Mouse (Mus musculus): Measurements from ENCODE around the gene Entpd2. TPM values are rescaled to one million over a fixed set of nuclear protein-coding genes. Genes with fewer than 3 reads are reported as not detected.

Gene Entpd2
- total RNA-seq, 2 experiments from 2014 or later = 12.2 to 15.6 TPM

Small RNA genes lying within 50 kb of the gene (microRNA-seq; reads per million reads assigned to microRNA genes)
- gene Mir3087 = 6.3 reads per million, percentile 23 among the genes with 10 or more reads in this experiment

Other genes with a start within 250 kb of the Entpd2 start
- 10 to 100 TPM; 34.5 to 41.9 TPM for gene Nrarp, start 215.1 kb upstream of the Entpd2 start, total RNA-seq (2021)
- gene Tor4a, start 199.0 kb upstream of the Entpd2 start, total RNA-seq (2021) = 1 to 10 TPM; 1.8 to 1.9 TPM
- gene Nelfb, start 184.4 kb upstream of the Entpd2 start, total RNA-seq (2021) = 10 to 100 TPM; 51.1 to 56.9 TPM
- gene Stpg3, start 181.2 kb upstream of the Entpd2 start, total RNA-seq (2021) = not detected
- not detected for gene Fam166a, start 177.1 kb upstream of the Entpd2 start, total RNA-seq (2021)
- gene Tubb4b, start 171.2 kb upstream of the Entpd2 start, total RNA-seq (2021) = 100 to 1,000 TPM; 484 to 492 TPM
- not detected for gene Slc34a3, start 161.5 kb upstream of the Entpd2 start, total RNA-seq (2021)
- gene Rnf224, start 159.1 kb upstream of the Entpd2 start, total RNA-seq (2021) = not detected
- 100 to 1,000 TPM; 229 to 231 TPM for gene Rnf208, start 153.6 kb upstream of the Entpd2 start, total RNA-seq (2021)
- not detected for gene Cysrt1, start 153.4 kb upstream of the Entpd2 start, total RNA-seq (2021)
- gene AL732309.1, start 149.0 kb upstream of the Entpd2 start, total RNA-seq (2021) = 1 to 10 TPM in 1 of 2 experiments, not detected in 1; 2.4 TPM
- gene Tmem203, start 140.4 kb upstream of the Entpd2 start, total RNA-seq (2021) = 10 to 100 TPM; 30.5 to 31.4 TPM
- 10 to 100 TPM; 10.8 to 14.6 TPM for gene Tprn, start 133.3 kb upstream of the Entpd2 start, total RNA-seq (2021)
- 10 to 100 TPM; 72.1 to 81.0 TPM for gene Ssna1, start 123.4 kb upstream of the Entpd2 start, total RNA-seq (2021)
- gene Anapc2, start 123.4 kb upstream of the Entpd2 start, total RNA-seq (2021) = 10 to 100 TPM; 79.7 to 85.1 TPM
- gene Tmem210, start 107.7 kb upstream of the Entpd2 start, total RNA-seq (2021) = not detected
- not detected for gene Lrrc26, start 106.0 kb upstream of the Entpd2 start, total RNA-seq (2021)
- gene Grin1, start 76.7 kb upstream of the Entpd2 start, total RNA-seq (2021) = 100 to 1,000 TPM; 386 to 400 TPM
- 10 to 100 TPM; 57.6 to 64.0 TPM for gene Man1b1, start 63.5 kb upstream of the Entpd2 start, total RNA-seq (2021)
- gene Dpp7, start 39.5 kb upstream of the Entpd2 start, total RNA-seq (2021) = 10 to 100 TPM; 24.7 to 28.5 TPM
- gene Uap1l1, start 30.2 kb upstream of the Entpd2 start, total RNA-seq (2021) = 10 to 100 TPM in 1 of 2 experiments, 1 to 10 TPM in 1; 6.3 to 12.1 TPM
- gene Sapcd2, start 23.6 kb upstream of the Entpd2 start, total RNA-seq (2021) = 1 to 10 TPM; 9.6 to 9.9 TPM
- gene Npdc1, start 3.5 kb downstream of the Entpd2 start, total RNA-seq (2021) = 100 to 1,000 TPM; 401 to 408 TPM
- under 1 TPM; 0.22 to 0.41 TPM for gene Fut7, start 27.4 kb downstream of the Entpd2 start, total RNA-seq (2021)
- gene Abca2, start 32.8 kb downstream of the Entpd2 start, total RNA-seq (2021) = 100 to 1,000 TPM; 113 to 121 TPM
- gene Clic3, start 61.0 kb downstream of the Entpd2 start, total RNA-seq (2021) = under 1 TPM in 1 of 2 experiments, not detected in 1; 0.87 TPM
- 10 to 100 TPM; 72.0 to 79.5 TPM for gene Paxx, start 65.2 kb downstream of the Entpd2 start, total RNA-seq (2021)
- 1,000 to 10,000 TPM; 1,004 to 1,053 TPM for gene Ptgds, start 74.2 kb downstream of the Entpd2 start, total RNA-seq (2021)
- not detected for gene Lcn12, start 98.0 kb downstream of the Entpd2 start, total RNA-seq (2021)
- 100 to 1,000 TPM; 127 TPM for gene Fbxw5, start 104.9 kb downstream of the Entpd2 start, total RNA-seq (2021)
- gene C8g, start 105.8 kb downstream of the Entpd2 start, total RNA-seq (2021) = 1 to 10 TPM; 1.2 to 2.3 TPM
- 1 to 10 TPM; 7.8 to 8.6 TPM for gene Traf2, start 151.1 kb downstream of the Entpd2 start, total RNA-seq (2021)
- 100 to 1,000 TPM; 181 to 191 TPM for gene Edf1, start 162.0 kb downstream of the Entpd2 start, total RNA-seq (2021)
- gene Mamdc4, start 179.0 kb downstream of the Entpd2 start, total RNA-seq (2021) = 1 to 10 TPM; 1.7 to 2.2 TPM
- 100 to 1,000 TPM; 103 to 105 TPM for gene Phpt1, start 179.3 kb downstream of the Entpd2 start, total RNA-seq (2021)
- 100 to 1,000 TPM; 104 to 108 TPM for gene Ajm1, start 185.9 kb downstream of the Entpd2 start, total RNA-seq (2021)
- 10 to 100 TPM; 81.8 to 96.7 TPM for gene Rabl6, start 212.6 kb downstream of the Entpd2 start, total RNA-seq (2021)
- not detected for gene Ccdc183, start 221.8 kb downstream of the Entpd2 start, total RNA-seq (2021)
- 10 to 100 TPM; 20.5 to 24.5 TPM for gene Tmem141, start 226.1 kb downstream of the Entpd2 start, total RNA-seq (2021)
- under 1 TPM; 0.69 to 0.99 TPM for gene Fcna, start 232.2 kb downstream of the Entpd2 start, total RNA-seq (2021)

Data from left cerebral cortex, postnatal 10 days (tissue).